Mouse (Mus musculus) forebrain, embryonic 11.5 days (tissue): Measurements from ENCODE around the gene Gnb5. TPM values are rescaled to one million over a fixed set of nuclear protein-coding genes. Genes with fewer than 3 reads are reported as not detected.

Experiments
- ATAC-seq: fragments of 200-750 bp; cut with Nextera tagmentation; replicated peaks from 2 replicates; pipeline ENCODE4 v1.8.0; 2017; ENCODE audit warnings: moderate TSS enrichment; ENCODE audit not compliant: low FRiP score
- DNase-seq: peaks from one replicate; pipeline ENCODE4 v3.0.0-alpha.2; 2017; ENCODE audit warnings: low spot score
- H3K27ac ChIP-seq: fragments of 300-500 bp; sonication (generic); 2 replicates; pipeline ENCODE4 v1.5.1; 2014; ENCODE audit warnings: low read depth, low read length
- H3K27me3 ChIP-seq: fragments of 300-500 bp; sonication (generic); 2 replicates; pipeline ENCODE4 v1.6.1; 2014; ENCODE audit warnings: mild to moderate bottlenecking, low read length, mixed read lengths; ENCODE audit not compliant: control insufficient read depth, insufficient read depth
- H3K36me3 ChIP-seq: fragments of 300-500 bp; sonication (generic); 2 replicates; pipeline ENCODE4 v1.6.1; 2014; ENCODE audit warnings: mild to moderate bottlenecking, low read length, moderate library complexity, mixed read lengths; ENCODE audit not compliant: control insufficient read depth, insufficient read depth
- H3K4me1 ChIP-seq: fragments of 300-500 bp; sonication (generic); replicated peaks from 2 replicates; pipeline ENCODE4 v1.6.1; 2014; ENCODE audit warnings: low read length, mixed read lengths; ENCODE audit not compliant: control insufficient read depth, insufficient read depth
- H3K4me2 ChIP-seq: fragments of 300-500 bp; sonication (generic); 2 replicates; pipeline ENCODE4 v1.6.1; 2014; ENCODE audit warnings: low read depth, mild to moderate bottlenecking, low read length, moderate library complexity, mixed read lengths; ENCODE audit not compliant: severe bottlenecking
- H3K4me3 ChIP-seq: fragments of 300-500 bp; sonication (generic); 2 replicates; pipeline ENCODE4 v1.5.1; 2014; ENCODE audit warnings: low read depth, low read length
- H3K9ac ChIP-seq: fragments of 300-500 bp; sonication (generic); 2 replicates; pipeline ENCODE4 v1.6.1; 2014; ENCODE audit warnings: low read length
- H3K9me3 ChIP-seq: fragments of 300-500 bp; sonication (generic); 2 replicates; pipeline ENCODE4 v1.6.1; 2016; ENCODE audit warnings: low read length, mixed read lengths; ENCODE audit not compliant: control insufficient read depth
- WGBS: fragments of 180-500 bp; shearing (Covaris S2); extraction: QIAGEN DNeasy Blood & Tissue Kit; methylation state at CpG from one replicate; pipeline ENCODE4 v1.1.7; 2014; 5-methylcytosine and 5-hydroxymethylcytosine counted together
- polyA plus RNA-seq: library from polyadenylated mRNA; unstranded; fragments of >200 nt; fragmentation: Nextera tagmentation; extraction: Ambion mirVana; gene quantifications from 2 replicates; pipeline ENCODE4 v1.2.1, GENCODE M21; 2014

Gene Gnb5
- polyA plus RNA-seq, 1 experiment from 2014 or later, result 34.1 TPM

DNA sequence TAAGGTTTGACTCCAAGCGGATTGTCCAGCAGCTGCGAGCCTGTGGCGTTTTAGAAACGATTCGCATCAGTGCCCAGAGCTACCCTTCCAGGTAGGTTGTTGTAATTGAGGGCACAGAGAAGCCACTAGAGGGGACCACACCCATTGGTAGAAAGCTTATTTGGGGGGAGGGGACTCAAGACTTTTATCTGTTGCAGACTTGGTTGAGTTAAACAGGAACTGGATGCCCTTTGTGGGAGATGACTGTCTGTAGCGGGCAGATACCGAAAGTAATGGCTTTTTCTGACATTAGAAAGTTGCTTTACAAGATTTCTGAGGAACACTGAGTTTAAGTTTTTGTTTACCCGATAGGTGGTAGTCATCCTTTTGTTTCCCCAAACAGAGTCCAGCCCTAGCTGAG lies 34.5 kb upstream of the Gnb5 start:
- no peak for DNase-seq
- Histone ChIP-seq H3K4me2 (no peak overlapping the region), H3K36me3 (no peaks in the 10 kb centered on the region), H3K9me3 (no peaks in the 10 kb centered on the region), H3K9ac (no peak overlapping the region), H3K27ac (no peak overlapping the region), H3K4me3 (no peak overlapping the region), H3K27me3 (no peaks in the 10 kb centered on the region), H3K4me1 (no peaks in the 10 kb centered on the region)
- no peak for ATAC-seq
- 93% methylated on average over 8 of the region's 8 CpGs for WGBS

DNA sequence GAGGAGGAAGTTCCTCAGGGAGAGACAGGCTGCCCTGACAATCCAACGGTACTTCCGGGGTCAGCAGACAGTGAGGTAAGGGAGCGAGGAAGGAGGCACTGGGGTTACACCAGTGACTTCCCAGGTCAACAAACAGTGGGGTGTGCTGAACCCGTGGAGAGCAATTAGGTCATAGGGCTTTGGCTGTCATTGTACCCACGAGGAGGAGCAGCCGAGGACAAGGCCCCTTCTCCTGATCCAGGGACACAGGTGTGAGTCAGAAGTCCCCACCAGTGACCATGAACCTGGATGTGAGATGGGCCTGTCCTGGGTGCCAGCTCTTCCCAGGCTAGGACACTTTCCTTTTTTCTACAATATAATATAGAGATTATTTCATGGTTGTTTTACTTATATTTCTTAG lies 32.4 kb upstream of the Gnb5 start:
- 81% methylated on average over 6 of the region's 6 CpGs for WGBS
- H3K9ac ChIP-seq, result no peak overlapping the region
- no peak overlapping the region for H3K27ac ChIP-seq
- DNase-seq (no peak), ATAC-seq (no peak)
- H3K9me3 ChIP-seq, result no peaks in the 10 kb centered on the region
- no peaks in the 10 kb centered on the region for H3K36me3 ChIP-seq
- no peak overlapping the region for H3K4me3 ChIP-seq
- H3K4me1 ChIP-seq, result no peaks in the 10 kb centered on the region
- H3K4me2 ChIP-seq, result no peak overlapping the region
- H3K27me3 ChIP-seq, result no peaks in the 10 kb centered on the region

- Histone ChIP-seq H3K9ac (no peak overlapping the region), H3K27me3 (no peaks in the 10 kb centered on the region), H3K4me3 (no peak overlapping the region), H3K36me3 (no peaks in the 10 kb centered on the region), H3K4me1 (no peaks in the 10 kb centered on the region), H3K9me3 (no peaks in the 10 kb centered on the region), H3K27ac (no peak overlapping the region), H3K4me2 (no peak overlapping the region)
- 97% methylated on average over 5 of the region's 5 CpGs for WGBS
- DNase-seq (no peak), ATAC-seq (no peak)
Observed at GRCm38 (mm10) chr9:75274486-75274885, 31.6 kb upstream of the Gnb5 start.

GRCm38 (mm10) chr9:75275051-75275450 lies 31.0 kb upstream of the Gnb5 start:
- no peak overlapping the region for H3K27ac ChIP-seq
- no peak overlapping the region for H3K4me3 ChIP-seq
- H3K4me1 ChIP-seq, result no peaks in the 10 kb centered on the region
- no peak overlapping the region for H3K9ac ChIP-seq
- 95% methylated on average over 9 of the region's 9 CpGs for WGBS
- no peak for ATAC-seq
- no peaks in the 10 kb centered on the region for H3K9me3 ChIP-seq
- no peaks in the 10 kb centered on the region for H3K36me3 ChIP-seq
- no peak for DNase-seq
- H3K27me3 ChIP-seq, result no peaks in the 10 kb centered on the region
- H3K4me2 ChIP-seq, result no peak overlapping the region

GRCm38 (mm10) chr9:75280814-75281213 lies 25.3 kb upstream of the Gnb5 start:
- Histone ChIP-seq H3K27me3 (no peaks in the 10 kb centered on the region), H3K4me1 (no peaks in the 10 kb centered on the region), H3K9me3 (no peaks in the 10 kb centered on the region), H3K9ac (no peak overlapping the region), H3K4me3 (no peak overlapping the region), H3K4me2 (no peak overlapping the region), H3K36me3 (no peaks in the 10 kb centered on the region), H3K27ac (no peak overlapping the region)
- 49% methylated on average over 5 of the region's 5 CpGs for WGBS
- no peak for ATAC-seq
- DNase-seq, result peak; percentile 69

DNA sequence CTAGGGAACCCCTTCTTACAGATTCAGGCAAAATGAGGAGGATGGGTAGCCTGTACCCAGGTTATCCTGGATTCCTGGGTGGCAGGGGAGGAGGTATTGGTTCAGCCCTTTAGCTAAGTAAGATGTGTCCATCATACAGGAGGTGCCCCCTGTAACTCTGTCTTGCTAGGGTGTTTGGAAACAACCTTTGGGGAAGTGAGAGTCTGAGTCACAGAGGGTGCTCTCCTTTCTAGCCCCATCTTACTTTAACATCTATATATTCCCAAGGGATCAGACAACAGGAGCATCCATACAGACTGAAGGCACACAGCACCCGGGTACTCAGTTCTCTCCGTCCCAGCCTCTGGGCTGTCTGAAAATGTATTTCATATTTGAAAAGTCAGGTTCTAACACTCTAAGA lies 23.9 kb upstream of the Gnb5 start:
- ATAC-seq, result no peak
- Histone ChIP-seq H3K27ac (no peak overlapping the region), H3K9ac (no peak overlapping the region), H3K36me3 (no peaks in the 10 kb centered on the region), H3K27me3 (no peaks in the 10 kb centered on the region), H3K4me2 (no peak overlapping the region), H3K9me3 (no peaks in the 10 kb centered on the region), H3K4me3 (no peak overlapping the region), H3K4me1 (no peaks in the 10 kb centered on the region)
- no peak for DNase-seq
- 84% methylated on average over 2 of the region's 2 CpGs for WGBS

DNA sequence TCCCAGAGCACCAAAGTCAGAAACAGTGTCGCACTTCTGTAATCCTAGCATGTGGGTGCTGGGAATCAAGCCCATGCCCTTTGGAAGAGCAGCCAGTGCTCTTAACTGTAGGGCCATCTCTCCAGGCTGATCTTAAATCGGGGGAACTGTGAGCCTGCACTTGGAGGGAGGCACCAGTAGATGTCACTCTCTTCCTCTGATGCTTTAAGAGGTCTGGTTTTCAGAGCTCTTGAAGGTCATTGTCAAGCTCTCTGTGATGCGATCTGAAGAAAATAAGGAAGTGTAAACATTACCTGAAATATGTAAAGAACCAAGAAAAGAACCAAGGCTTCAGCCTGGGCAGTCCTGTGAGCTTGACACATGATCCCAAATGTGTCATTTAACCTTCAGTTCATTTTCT lies 23.3 kb upstream of the Gnb5 start:
- Histone ChIP-seq H3K9ac (no peak overlapping the region), H3K4me1 (no peaks in the 10 kb centered on the region), H3K36me3 (no peaks in the 10 kb centered on the region), H3K4me3 (no peak overlapping the region), H3K9me3 (no peaks in the 10 kb centered on the region), H3K27ac (no peak overlapping the region), H3K27me3 (no peaks in the 10 kb centered on the region), H3K4me2 (no peak overlapping the region)
- DNase-seq (no peak), ATAC-seq (no peak)
- WGBS, result 26% methylated on average over 3 of the region's 3 CpGs

GRCm38 (mm10) chr9:75283636-75284035 lies 22.5 kb upstream of the Gnb5 start:
- no peak for ATAC-seq
- Histone ChIP-seq H3K27me3 (no peaks in the 10 kb centered on the region), H3K4me1 (no peaks in the 10 kb centered on the region), H3K36me3 (no peaks in the 10 kb centered on the region), H3K9me3 (no peaks in the 10 kb centered on the region), H3K4me2 (no peak overlapping the region), H3K27ac (no peak overlapping the region), H3K4me3 (no peak overlapping the region), H3K9ac (no peak overlapping the region)
- WGBS, result 85% methylated on average over 8 of the region's 8 CpGs
- no peak for DNase-seq

DNA sequence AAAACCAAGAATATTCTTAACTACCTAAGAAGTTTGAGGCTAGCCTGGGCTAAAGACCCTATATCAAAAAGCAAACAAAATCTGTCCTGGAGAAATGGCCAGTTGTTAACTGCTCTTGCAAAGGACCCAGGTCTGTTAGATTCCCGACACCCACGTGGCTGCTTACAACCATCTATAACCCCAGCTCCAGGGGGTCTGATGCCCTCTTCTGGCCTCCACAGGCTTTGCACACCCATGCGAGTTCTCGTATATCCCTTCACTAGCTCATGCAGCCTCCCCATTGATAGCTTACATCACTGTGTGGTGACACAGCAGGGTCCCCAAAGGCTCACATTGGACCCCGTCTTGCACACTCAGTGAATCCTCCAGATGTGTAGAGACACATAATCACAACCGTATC lies 20.7 kb upstream of the Gnb5 start:
- Histone ChIP-seq H3K9me3 (no peaks in the 10 kb centered on the region), H3K27me3 (no peaks in the 10 kb centered on the region), H3K27ac (no peak overlapping the region), H3K4me2 (no peak overlapping the region), H3K36me3 (no peaks in the 10 kb centered on the region), H3K4me3 (no peak overlapping the region), H3K9ac (no peak overlapping the region), H3K4me1 (no peaks in the 10 kb centered on the region)
- no peak for DNase-seq
- no peak for ATAC-seq
- WGBS, result 76% methylated on average over 6 of the region's 6 CpGs
